Mouse (Mus musculus) E14TG2a.4 (cell line): ENCODE data around the gene Ephb4.

ENCODE experiments used
- CTCF ChIP-seq: conservative IDR thresholded peaks from 2 replicates; pipeline ENCODE4 v1.5.1; 2014; ENCODE audit warnings: low read length
- POU5F1 ChIP-seq: IDR thresholded peaks from 2 replicates; pipeline ENCODE4 v1.6.1; 2014; ENCODE audit warnings: low read length, borderline replicate concordance

GRCm38 (mm10) chr5:137339290-137339979 is 10.5 kb upstream of the Ephb4 start:
- TF ChIP-seq CTCF, result no peak
- no peak for TF ChIP-seq POU5F1
